Mouse (Mus musculus) MEL (cell line): ENCODE measurements around the gene 2700049A03Rik.

Source experiments
- CTCF ChIP-seq, 3 experiments: IDR thresholded peaks in 2 of 3; conservative IDR thresholded peaks in 1 of 3; 2 replicates each; pipeline ENCODE4 v1.5.1; 2011 to 2012; ENCODE audit warnings: low read length in 3 of 3, low read depth in 2 of 3, mild to moderate bottlenecking in 2 of 3, improper control_type of control experiment in 1 of 3, inconsistent platforms in 1 of 3, mixed read lengths in 1 of 3, moderate library complexity in 1 of 3; ENCODE audit not compliant: control insufficient read depth in 1 of 3, insufficient read depth in 1 of 3, poor library complexity in 1 of 3, severe bottlenecking in 1 of 3
- MEF2A ChIP-seq: IDR thresholded peaks from 2 replicates; pipeline ENCODE4 v1.6.1; 2014; ENCODE audit warnings: low read depth, mild to moderate bottlenecking, inconsistent platforms, low read length, improper control_type of control experiment; ENCODE audit not compliant: poor library complexity, insufficient replicate concordance, severe bottlenecking; ENCODE audit errors: extremely low read depth
- POLR2A ChIP-seq, 2 experiments: IDR thresholded peaks; 2 replicates each; pipeline ENCODE4 v1.6.1; 2011 to 2012; ENCODE audit warnings: low read length in 2 of 2, mild to moderate bottlenecking in 2 of 2, control low read depth in 1 of 2, improper control_type of control experiment in 1 of 2, low read depth in 1 of 2, moderate library complexity in 1 of 2; ENCODE audit not compliant: control insufficient read depth in 1 of 2, insufficient read depth in 1 of 2, poor library complexity in 1 of 2
- RAD21 ChIP-seq: IDR thresholded peaks from 2 replicates; pipeline ENCODE4 v1.6.1; 2011; ENCODE audit warnings: mild to moderate bottlenecking, low read depth, low read length, improper control_type of control experiment
- TAL1 ChIP-seq: IDR thresholded peaks from 2 replicates; pipeline ENCODE4 v1.6.1; 2012; ENCODE audit warnings: mild to moderate bottlenecking, inconsistent platforms, low read length, moderate library complexity, mixed read lengths
- TCF12 ChIP-seq: IDR thresholded peaks from 2 replicates; pipeline ENCODE4 v1.6.1; 2014; ENCODE audit warnings: low read depth, mild to moderate bottlenecking, inconsistent platforms, low read length, improper control_type of control experiment, moderate library complexity
- USF2 ChIP-seq, 2 experiments: IDR thresholded peaks; 2 replicates each; pipeline ENCODE4 v1.6.1; 2011 to 2012; ENCODE audit warnings: improper control_type of control experiment in 2 of 2, low read length in 2 of 2, borderline replicate concordance in 1 of 2, inconsistent platforms in 1 of 2, low read depth in 1 of 2, mild to moderate bottlenecking in 1 of 2; ENCODE audit not compliant: insufficient read depth in 1 of 2

DNA sequence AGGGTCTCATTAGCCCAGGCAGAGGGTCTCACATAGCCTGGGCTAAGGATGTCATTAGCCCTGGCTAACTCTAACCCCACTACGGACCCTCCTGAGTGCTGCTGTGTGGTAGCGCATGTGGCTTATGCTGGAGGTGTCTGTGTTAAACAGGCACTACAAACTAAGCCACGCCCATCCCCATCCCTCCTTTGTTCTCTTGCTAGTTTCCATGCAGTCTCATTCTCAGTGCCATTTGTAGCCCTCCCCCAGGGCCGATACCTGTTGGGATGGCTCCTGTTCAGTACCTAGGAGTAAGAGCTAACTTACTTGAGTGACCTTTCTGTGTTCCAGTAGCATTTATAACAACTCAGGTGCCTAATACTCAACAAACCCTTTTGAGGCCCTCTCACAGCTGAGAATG is 100.4 kb downstream of the 2700049A03Rik start:
- TF ChIP-seq CTCF (IDR thresholded peaks at IDR 0.05 in 2 of 3, conservative IDR thresholded peaks at IDR 0.05 in 1 of 3; ENCODE audit: control insufficient read depth in 1 of 3, insufficient read depth in 1 of 3, low read depth in 2 of 3, low read length in 3 of 3, poor library complexity in 1 of 3, severe bottlenecking in 1 of 3) = no peak
- no peak for TF ChIP-seq USF2 (IDR thresholded peaks at IDR 0.05; ENCODE audit: borderline replicate concordance in 1 of 2, insufficient read depth in 1 of 2, low read depth in 1 of 2, low read length in 2 of 2)
- TF ChIP-seq RAD21 = no peak
- no peak for TF ChIP-seq TAL1
- no peak for TF ChIP-seq POLR2A (IDR thresholded peaks at IDR 0.05; ENCODE audit: control insufficient read depth in 1 of 2, insufficient read depth in 1 of 2, low read depth in 1 of 2, low read length in 2 of 2, poor library complexity in 1 of 2)
- no peak for TF ChIP-seq TCF12
- no peak for TF ChIP-seq MEF2A
